Mouse (Mus musculus) midbrain, postnatal 0 days (tissue): ENCODE results near the gene Pnma1. TPM values are rescaled to one million over a fixed set of nuclear protein-coding genes. Genes with fewer than 3 reads are reported as not detected.

ENCODE experiments used
- ATAC-seq: fragments of 200-750 bp; cut with Nextera tagmentation; 2 replicates; pipeline ENCODE4 v1.8.0; 2017; ENCODE audit warnings: moderate number of reproducible peaks, mild to moderate bottlenecking, moderate TSS enrichment, moderate library complexity; ENCODE audit not compliant: low FRiP score
- DNase-seq: peaks from one replicate; pipeline ENCODE4 v3.0.0-alpha.2; 2015; ENCODE audit warnings: low spot score
- H3K27ac ChIP-seq: fragments of 300-500 bp; sonication (generic); 2 replicates; pipeline ENCODE4 v1.5.1; 2014; ENCODE audit warnings: low read depth, mild to moderate bottlenecking, low read length, mixed read lengths
- H3K27me3 ChIP-seq: fragments of 300-500 bp; sonication (generic); 2 replicates; pipeline ENCODE4 v1.6.1; 2014; ENCODE audit warnings: low read length, control low read depth, mixed read lengths; ENCODE audit not compliant: insufficient read depth
- H3K36me3 ChIP-seq: fragments of 300-500 bp; sonication (generic); 2 replicates; pipeline ENCODE4 v1.6.1; 2014; ENCODE audit warnings: low read length, control low read depth, mixed read lengths; ENCODE audit not compliant: insufficient read depth
- H3K4me1 ChIP-seq: fragments of 300-500 bp; sonication (generic); 2 replicates; pipeline ENCODE4 v1.6.1; 2014; ENCODE audit warnings: mild to moderate bottlenecking, control low read depth, antibody characterized with exemption, low read length, mixed read lengths; ENCODE audit not compliant: insufficient read depth
- H3K4me2 ChIP-seq: fragments of 300-500 bp; sonication (generic); 2 replicates; pipeline ENCODE4 v1.6.1; 2014; ENCODE audit warnings: low read depth, mild to moderate bottlenecking, low read length, mixed read lengths; ENCODE audit not compliant: poor library complexity, severe bottlenecking
- H3K4me3 ChIP-seq: fragments of 300-500 bp; sonication (generic); 2 replicates; pipeline ENCODE4 v1.5.1; 2014; ENCODE audit warnings: low read depth, mild to moderate bottlenecking, low read length, moderate library complexity
- H3K9ac ChIP-seq: fragments of 300-500 bp; sonication (generic); replicated peaks from 2 replicates; pipeline ENCODE4 v1.6.1; 2014; ENCODE audit warnings: mild to moderate bottlenecking, low read length, moderate library complexity, mixed read lengths; ENCODE audit not compliant: poor library complexity, severe bottlenecking
- H3K9me3 ChIP-seq: fragments of 300-500 bp; sonication (generic); 2 replicates; pipeline ENCODE4 v1.6.1; 2016; ENCODE audit warnings: low read length, control low read depth
- CTCF ChIP-seq: IDR thresholded peaks from 2 replicates; pipeline ENCODE4 v1.5.1; 2016; ENCODE audit warnings: antibody characterized with exemption, mild to moderate bottlenecking
- WGBS: fragments of 180-500 bp; shearing (Covaris S2); extraction: QIAGEN DNeasy Blood & Tissue Kit; methylation state at CpG from one replicate; pipeline ENCODE4 v1.1.7; 2014; 5-methylcytosine and 5-hydroxymethylcytosine counted together
- polyA plus RNA-seq: library from polyadenylated mRNA; unstranded; fragments of >200 nt; fragmentation: Nextera tagmentation; extraction: Ambion mirVana; gene quantifications from 2 replicates; pipeline ENCODE4 v1.2.1, GENCODE M21; 2015
- total RNA-seq: library from RNA; depleted of rRNA; stranded (reverse); fragments of >200 nt; gene quantifications from 2 replicates; pipeline ENCODE4 v1.2.3, GENCODE M21; 2014

Pnma1 gene
- total and polyA plus RNA-seq, 2 experiments from 2014 or later, result 6.0 to 8.2 TPM

- peak; percentile 41; the same call in 1 of the 2 replicates for ATAC-seq
- 71% methylated on average over 14 of the region's 14 CpGs for WGBS
- Histone ChIP-seq H3K9ac (no peak overlapping the region), H3K4me1 (no peaks in the 10 kb centered on the region), H3K4me3 (no peak overlapping the region), H3K9me3 (no peaks in the 10 kb centered on the region), H3K36me3 (peaks cover 31% of the 10 kb centered on the region), H3K27me3 (no peaks in the 10 kb centered on the region), H3K4me2 (no peak overlapping the region), H3K27ac (no peak overlapping the region)
- peak; percentile 64 for DNase-seq
- peak; percentile 57 for TF ChIP-seq CTCF
These were observed 13.5 kb upstream of the Pnma1 start for GRCm38 (mm10) chr12:84161616-84162433.

DNA sequence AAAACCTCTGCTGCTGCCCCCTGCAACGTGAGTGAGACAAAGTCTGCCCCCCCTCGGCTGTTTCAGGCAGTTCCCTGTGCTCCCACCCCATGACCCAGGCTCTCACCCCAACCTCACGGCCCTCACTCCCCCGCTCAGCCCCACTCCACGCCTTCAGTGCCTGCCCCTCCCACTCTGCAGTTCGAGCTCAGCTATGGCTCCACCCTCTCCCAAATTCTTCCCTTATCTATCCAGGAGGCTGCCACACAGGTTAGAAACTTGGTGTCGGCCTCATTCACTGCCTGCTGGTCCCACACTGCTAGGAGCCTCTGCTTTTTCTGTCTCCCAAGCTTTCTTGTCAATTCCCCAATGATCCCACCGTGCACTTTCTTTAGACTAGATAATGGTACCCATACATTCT lies 12.8 kb upstream of the Pnma1 start:
- Histone ChIP-seq H3K9ac (no peak overlapping the region), H3K9me3 (no peaks in the 10 kb centered on the region), H3K27me3 (no peaks in the 10 kb centered on the region), H3K27ac (no peak overlapping the region), H3K4me1 (no peaks in the 10 kb centered on the region), H3K36me3 (peaks cover 37% of the 10 kb centered on the region), H3K4me2 (no peak overlapping the region), H3K4me3 (no peak overlapping the region)
- WGBS, result 81% methylated on average over 8 of the region's 8 CpGs
- no peak for ATAC-seq
- no peak for DNase-seq
- TF ChIP-seq CTCF, result no peak

GRCm38 (mm10) chr12:84160491-84160890 lies 12.2 kb upstream of the Pnma1 start:
- no peak overlapping the region for H3K4me3 ChIP-seq
- WGBS, result 95% methylated on average over 8 of the region's 8 CpGs
- no peaks in the 10 kb centered on the region for H3K4me1 ChIP-seq
- H3K27me3 ChIP-seq, result no peaks in the 10 kb centered on the region
- H3K27ac ChIP-seq, result no peak overlapping the region
- ATAC-seq (no peak), DNase-seq (no peak)
- no peak for TF ChIP-seq CTCF
- H3K9ac ChIP-seq, result no peak overlapping the region
- H3K36me3 ChIP-seq, result peaks cover 39% of the 10 kb centered on the region
- H3K9me3 ChIP-seq, result no peaks in the 10 kb centered on the region
- H3K4me2 ChIP-seq, result no peak overlapping the region

DNA sequence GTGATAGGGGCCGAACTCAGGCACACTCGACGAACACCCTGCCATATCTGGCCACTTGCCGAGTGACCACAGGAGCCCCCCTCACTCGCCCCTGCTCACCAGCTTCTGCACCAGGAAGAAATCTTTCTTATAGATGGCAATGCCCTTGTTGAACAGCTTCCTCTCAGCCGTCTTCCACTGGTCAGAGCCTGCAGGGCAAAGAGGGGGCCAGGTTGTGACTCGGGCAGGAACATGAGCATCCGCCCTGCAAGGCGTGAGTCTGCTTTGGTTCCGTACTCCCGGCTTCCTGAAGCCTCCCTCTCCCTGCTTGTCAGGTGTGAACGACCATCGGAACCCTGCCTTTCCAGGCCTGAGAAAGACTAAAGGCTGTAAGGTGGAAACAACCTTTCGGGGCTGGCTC lies 9.9 kb upstream of the Pnma1 start:
- no peak for TF ChIP-seq CTCF
- no peak overlapping the region for H3K4me3 ChIP-seq
- no peak overlapping the region for H3K9ac ChIP-seq
- ATAC-seq (no peak), DNase-seq (no peak)
- no peak overlapping the region for H3K4me2 ChIP-seq
- no peak overlapping the region for H3K27ac ChIP-seq
- no peaks in the 10 kb centered on the region for H3K9me3 ChIP-seq
- H3K36me3 ChIP-seq, result peaks cover 38% of the 10 kb centered on the region
- H3K4me1 ChIP-seq, result no peaks in the 10 kb centered on the region
- WGBS, result 90% methylated on average over 14 of the region's 14 CpGs
- no peaks in the 10 kb centered on the region for H3K27me3 ChIP-seq

GRCm38 (mm10) chr12:84156210-84156609 lies 7.9 kb upstream of the Pnma1 start:
- Histone ChIP-seq H3K4me1 (no peaks in the 10 kb centered on the region), H3K9ac (no peak overlapping the region), H3K27ac (no peak overlapping the region), H3K9me3 (no peaks in the 10 kb centered on the region), H3K4me3 (no peak overlapping the region), H3K4me2 (no peak overlapping the region), H3K36me3 (peaks cover 45% of the 10 kb centered on the region), H3K27me3 (no peaks in the 10 kb centered on the region)
- ATAC-seq (no peak), DNase-seq (no peak)
- no peak for TF ChIP-seq CTCF
- WGBS, result 94% methylated on average over 18 of the region's 18 CpGs

DNA sequence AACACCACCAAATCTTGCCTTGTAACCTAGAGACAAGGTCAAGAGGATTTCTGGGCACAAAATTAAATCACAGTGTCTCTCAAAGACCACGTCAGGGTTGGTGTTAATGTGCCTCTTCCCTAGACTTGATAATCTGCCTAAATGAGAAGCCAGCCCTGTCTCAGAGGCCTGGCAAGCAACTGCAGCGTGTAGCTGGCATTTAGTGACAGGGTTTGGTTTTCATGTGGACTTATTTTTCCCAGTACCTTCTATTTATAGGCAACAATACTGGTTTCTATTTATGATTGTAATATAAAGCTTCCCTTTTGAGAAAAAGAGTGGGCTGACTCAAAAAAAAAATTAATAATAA lies 7.2 kb upstream of the Pnma1 start:
- H3K9me3 ChIP-seq, result no peaks in the 10 kb centered on the region
- ATAC-seq (no peak), DNase-seq (peak; percentile 15)
- H3K4me3 ChIP-seq, result no peak overlapping the region
- H3K9ac ChIP-seq, result no peak overlapping the region
- H3K4me2 ChIP-seq, result no peak overlapping the region
- WGBS, result 83% methylated on average over 2 of the region's 2 CpGs
- no peak overlapping the region for H3K27ac ChIP-seq
- H3K27me3 ChIP-seq, result no peaks in the 10 kb centered on the region
- TF ChIP-seq CTCF, result no peak
- no peaks in the 10 kb centered on the region for H3K4me1 ChIP-seq
- peaks cover 44% of the 10 kb centered on the region for H3K36me3 ChIP-seq
